Mouse (Mus musculus) testis, adult 2 months (tissue): ENCODE measurements around the gene Pcgf2.

Experiments used
- CTCF ChIP-seq: fragments of 200-500 bp; IDR thresholded peaks from 2 replicates; pipeline ENCODE4 v1.5.1; 2012; ENCODE audit warnings: low read depth, mild to moderate bottlenecking, inconsistent platforms, low read length, moderate library complexity; ENCODE audit not compliant: control insufficient read depth, insufficient read depth, insufficient replicate concordance
- POLR2A ChIP-seq: fragments of 200-500 bp; IDR thresholded peaks from 2 replicates; pipeline ENCODE4 v1.6.1; 2012; ENCODE audit warnings: low read depth, mild to moderate bottlenecking, inconsistent platforms, low read length, moderate library complexity; ENCODE audit not compliant: control insufficient read depth

GRCm38 (mm10) chr11:97680430-97680829, 19.9 kb downstream of the Pcgf2 start:
- TF ChIP-seq CTCF (no peak), POLR2A (no peak)
